Mouse (Mus musculus): ENCODE data around the gene Plb1. TPM values are rescaled to one million over a fixed set of nuclear protein-coding genes. Genes with fewer than 3 reads are reported as not detected.

The Plb1 gene
- polyA plus RNA-seq, 1 experiment from 2014 or later = 1.4 TPM

- no peak for ATAC-seq (ENCODE audit: insufficient read depth, low FRiP score)
- Histone ChIP-seq H3K27ac (ENCODE audit: low read length) (no peak overlapping the region), H3K4me1 (ENCODE audit: control insufficient read depth, insufficient read depth, low read length) (no peaks in the 10 kb centered on the region), H3K4me3 (replicated peaks; ENCODE audit: low read length) (no peak overlapping the region), H3K9ac (ENCODE audit: low read length) (no peak overlapping the region), H3K9me3 (replicated peaks; ENCODE audit: control insufficient read depth, low read length) (no peaks in the 10 kb centered on the region), H3K36me3 (ENCODE audit: control insufficient read depth, insufficient read depth, low read length) (no peaks in the 10 kb centered on the region), H3K27me3 (ENCODE audit: control insufficient read depth, insufficient read depth, low read length) (no peaks in the 10 kb centered on the region; the same call in 1 of the 2 replicates), H3K4me2 (ENCODE audit: low read depth, low read length) (no peak overlapping the region)
- 64% methylated on average over 5 of the region's 5 CpGs for WGBS
These were observed 45.6 kb downstream of the Plb1 start for GRCm38 (mm10) chr5:32278000-32278694.

GRCm38 (mm10) chr5:32280066-32280465 is 47.6 kb downstream of the Plb1 start:
- WGBS = 53% methylated on average over 3 of the region's 3 CpGs
- H3K9ac ChIP-seq (ENCODE audit: low read length) = no peak overlapping the region

GRCm38 (mm10) chr5:32282345-32282744 is 49.8 kb downstream of the Plb1 start:
- H3K4me1 ChIP-seq (ENCODE audit: control insufficient read depth, insufficient read depth, low read length) = peaks cover 5% of the 10 kb centered on the region; the same call in 1 of the 2 replicates
- H3K27ac ChIP-seq (ENCODE audit: low read length) = no peak overlapping the region
- no peaks in the 10 kb centered on the region for H3K36me3 ChIP-seq (ENCODE audit: control insufficient read depth, insufficient read depth, low read length)
- no peaks in the 10 kb centered on the region for H3K9me3 ChIP-seq (replicated peaks; ENCODE audit: control insufficient read depth, low read length)
- H3K4me2 ChIP-seq (ENCODE audit: low read depth, low read length) = no peak overlapping the region
- 39% methylated on average over 4 of the region's 4 CpGs for WGBS
- no peak overlapping the region for H3K9ac ChIP-seq (ENCODE audit: low read length)
- H3K4me3 ChIP-seq (replicated peaks; ENCODE audit: low read length) = no peak overlapping the region
- ATAC-seq (ENCODE audit: insufficient read depth, low FRiP score) = no peak
- no peaks in the 10 kb centered on the region; the same call in 1 of the 2 replicates for H3K27me3 ChIP-seq (ENCODE audit: control insufficient read depth, insufficient read depth, low read length)

More at GRCm38 (mm10) chr5:32280066-32280465, 47.6 kb downstream of the Plb1 start:
- H3K36me3 ChIP-seq (ENCODE audit: control insufficient read depth, insufficient read depth, low read length) = no peaks in the 10 kb centered on the region
- no peaks in the 10 kb centered on the region; the same call in 1 of the 2 replicates for H3K27me3 ChIP-seq (ENCODE audit: control insufficient read depth, insufficient read depth, low read length)
- no peak overlapping the region for H3K4me2 ChIP-seq (ENCODE audit: low read depth, low read length)
- no peak overlapping the region for H3K4me3 ChIP-seq (replicated peaks; ENCODE audit: low read length)
- no peak overlapping the region for H3K27ac ChIP-seq (ENCODE audit: low read length)
- ATAC-seq (ENCODE audit: insufficient read depth, low FRiP score) = no peak
- H3K9me3 ChIP-seq (replicated peaks; ENCODE audit: control insufficient read depth, low read length) = no peaks in the 10 kb centered on the region
- H3K4me1 ChIP-seq (ENCODE audit: control insufficient read depth, insufficient read depth, low read length) = peaks cover 5% of the 10 kb centered on the region; the same call in 1 of the 2 replicates

DNA sequence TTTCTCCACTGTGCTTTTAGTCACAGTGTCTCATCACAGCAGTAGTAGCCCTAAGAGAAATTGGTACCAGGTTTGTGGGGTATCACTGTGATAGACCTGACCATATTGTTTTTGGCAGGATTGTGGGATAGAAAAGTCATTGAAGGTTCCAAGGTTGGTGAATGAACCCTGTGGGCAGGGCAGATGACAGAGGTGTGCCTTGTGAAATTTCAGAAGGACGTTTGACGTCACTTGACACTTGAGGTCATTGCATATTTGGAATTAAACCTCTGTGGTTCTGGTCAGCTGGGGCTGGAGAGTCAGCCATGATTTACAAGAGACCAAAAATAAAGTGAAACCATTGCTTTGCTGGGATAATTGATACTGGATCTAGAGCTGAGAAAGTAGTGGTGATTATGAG is 50.9 kb downstream of the Plb1 start:
- no peaks in the 10 kb centered on the region for H3K36me3 ChIP-seq (ENCODE audit: control insufficient read depth, insufficient read depth, low read length)
- no peaks in the 10 kb centered on the region; the same call in 1 of the 2 replicates for H3K27me3 ChIP-seq (ENCODE audit: control insufficient read depth, insufficient read depth, low read length)
- no peak overlapping the region for H3K4me2 ChIP-seq (ENCODE audit: low read depth, low read length)
- H3K9me3 ChIP-seq (replicated peaks; ENCODE audit: control insufficient read depth, low read length) = no peaks in the 10 kb centered on the region
- H3K9ac ChIP-seq (ENCODE audit: low read length) = no peak overlapping the region
- H3K4me3 ChIP-seq (replicated peaks; ENCODE audit: low read length) = no peak overlapping the region
- ATAC-seq (ENCODE audit: insufficient read depth, low FRiP score) = no peak
- peaks cover 5% of the 10 kb centered on the region; the same call in 1 of the 2 replicates for H3K4me1 ChIP-seq (ENCODE audit: control insufficient read depth, insufficient read depth, low read length)
- no peak overlapping the region for H3K27ac ChIP-seq (ENCODE audit: low read length)
- WGBS = 88% methylated on average over 2 of the region's 2 CpGs

DNA sequence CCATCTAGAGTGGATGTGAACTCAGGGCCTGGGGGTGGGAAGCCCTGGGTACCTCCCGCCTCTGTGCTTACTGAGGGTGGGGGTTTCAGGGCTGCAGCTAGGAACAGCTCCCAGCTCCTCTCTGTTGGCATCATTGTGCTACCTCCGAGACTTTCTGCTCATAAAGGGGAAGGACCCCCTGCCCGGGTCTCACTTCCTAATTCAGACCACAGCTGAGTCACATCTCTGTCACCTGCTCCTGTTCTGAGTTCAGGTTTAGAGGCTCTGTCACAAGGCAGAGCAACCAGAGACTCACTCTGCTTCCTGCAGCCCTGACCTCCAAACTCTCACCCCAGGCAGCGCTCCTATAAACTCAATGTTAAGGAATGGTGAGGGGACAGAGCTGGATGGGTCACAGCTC is 53.8 kb downstream of the Plb1 start:
- no peaks in the 10 kb centered on the region; the same call in 1 of the 2 replicates for H3K27me3 ChIP-seq (ENCODE audit: control insufficient read depth, insufficient read depth, low read length)
- ATAC-seq (ENCODE audit: insufficient read depth, low FRiP score) = no peak
- no peak overlapping the region for H3K4me3 ChIP-seq (replicated peaks; ENCODE audit: low read length)
- H3K4me2 ChIP-seq (ENCODE audit: low read depth, low read length) = no peak overlapping the region
- H3K36me3 ChIP-seq (ENCODE audit: control insufficient read depth, insufficient read depth, low read length) = no peaks in the 10 kb centered on the region
- peaks cover 5% of the 10 kb centered on the region; the same call in 1 of the 2 replicates for H3K4me1 ChIP-seq (ENCODE audit: control insufficient read depth, insufficient read depth, low read length)
- H3K9ac ChIP-seq (ENCODE audit: low read length) = no peak overlapping the region
- no peak overlapping the region for H3K27ac ChIP-seq (ENCODE audit: low read length)
- 77% methylated on average over 4 of the region's 4 CpGs for WGBS
- H3K9me3 ChIP-seq (replicated peaks; ENCODE audit: control insufficient read depth, low read length) = no peaks in the 10 kb centered on the region

DNA sequence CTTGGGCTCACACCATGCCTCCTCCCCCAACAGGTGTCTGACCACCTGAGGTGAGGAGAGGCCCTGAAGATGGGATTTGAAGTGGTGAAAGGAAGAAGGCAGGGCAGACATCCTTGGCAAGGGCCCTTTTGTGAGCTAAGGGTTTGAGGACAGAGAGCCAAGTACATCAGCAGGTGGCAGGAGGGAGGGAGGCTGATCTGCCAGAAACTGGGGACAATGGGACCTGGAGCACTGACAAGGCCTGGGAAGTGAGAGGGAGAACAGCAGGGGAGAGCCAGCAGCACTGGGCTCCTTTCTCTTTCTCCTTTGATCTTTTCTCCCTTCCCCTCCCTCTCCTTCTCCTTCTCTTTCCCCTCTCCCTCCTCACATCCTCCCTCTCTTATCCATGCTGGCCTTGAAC is 55.5 kb downstream of the Plb1 start:
- Histone ChIP-seq H3K27me3 (ENCODE audit: control insufficient read depth, insufficient read depth, low read length) (no peaks in the 10 kb centered on the region; the same call in 1 of the 2 replicates), H3K4me3 (replicated peaks; ENCODE audit: low read length) (no peak overlapping the region), H3K4me1 (ENCODE audit: control insufficient read depth, insufficient read depth, low read length) (peaks cover 5% of the 10 kb centered on the region; the same call in 1 of the 2 replicates), H3K4me2 (ENCODE audit: low read depth, low read length) (no peak overlapping the region), H3K27ac (ENCODE audit: low read length) (no peak overlapping the region), H3K36me3 (ENCODE audit: control insufficient read depth, insufficient read depth, low read length) (no peaks in the 10 kb centered on the region), H3K9me3 (replicated peaks; ENCODE audit: control insufficient read depth, low read length) (no peaks in the 10 kb centered on the region), H3K9ac (ENCODE audit: low read length) (no peak overlapping the region)
- ATAC-seq (ENCODE audit: insufficient read depth, low FRiP score) = no peak

DNA sequence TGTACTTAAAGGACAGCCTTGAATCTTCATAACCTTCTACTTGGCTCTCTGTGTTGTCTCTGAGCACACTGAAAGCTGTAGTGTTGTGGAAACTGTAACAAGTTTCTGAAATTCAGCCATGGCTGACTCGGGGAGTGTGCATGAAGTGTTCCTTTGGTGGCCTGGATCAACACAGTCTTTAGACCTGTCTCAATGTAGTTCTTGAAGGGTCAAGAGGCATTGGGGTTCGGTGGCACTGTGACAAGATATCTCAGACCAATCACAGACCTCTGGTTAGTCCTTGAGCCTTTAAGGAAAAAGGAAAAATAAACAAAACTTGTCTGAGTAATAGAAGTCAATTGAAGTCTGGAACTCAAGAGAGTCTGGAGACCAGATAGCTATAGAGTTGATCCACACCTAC is 58.8 kb downstream of the Plb1 start:
- 71% methylated on average over 2 of the region's 2 CpGs for WGBS
- no peaks in the 10 kb centered on the region for H3K9me3 ChIP-seq (replicated peaks; ENCODE audit: control insufficient read depth, low read length)
- H3K4me3 ChIP-seq (replicated peaks; ENCODE audit: low read length) = no peak overlapping the region
- no peaks in the 10 kb centered on the region for H3K4me1 ChIP-seq (ENCODE audit: control insufficient read depth, insufficient read depth, low read length)
- H3K9ac ChIP-seq (ENCODE audit: low read length) = no peak overlapping the region
- no peaks in the 10 kb centered on the region for H3K36me3 ChIP-seq (ENCODE audit: control insufficient read depth, insufficient read depth, low read length)
- H3K4me2 ChIP-seq (ENCODE audit: low read depth, low read length) = no peak overlapping the region
- ATAC-seq (ENCODE audit: insufficient read depth, low FRiP score) = no peak
- H3K27ac ChIP-seq (ENCODE audit: low read length) = no peak overlapping the region
- no peaks in the 10 kb centered on the region for H3K27me3 ChIP-seq (ENCODE audit: control insufficient read depth, insufficient read depth, low read length)

- Histone ChIP-seq H3K36me3 (ENCODE audit: control insufficient read depth, insufficient read depth, low read length) (no peaks in the 10 kb centered on the region), H3K9ac (ENCODE audit: low read length) (peak overlapping the region; percentile 44; the same call in 1 of the 2 replicates), H3K9me3 (replicated peaks; ENCODE audit: control insufficient read depth, low read length) (no peaks in the 10 kb centered on the region), H3K4me1 (ENCODE audit: control insufficient read depth, insufficient read depth, low read length) (no peaks in the 10 kb centered on the region), H3K4me3 (replicated peaks; ENCODE audit: low read length) (peak overlapping the region; percentile 33), H3K4me2 (ENCODE audit: low read depth, low read length) (peak overlapping the region; percentile 58), H3K27ac (ENCODE audit: low read length) (no peak overlapping the region), H3K27me3 (ENCODE audit: control insufficient read depth, insufficient read depth, low read length) (no peaks in the 10 kb centered on the region)
- WGBS = 11% methylated on average over 23 of the region's 23 CpGs
- peak; percentile 80; the same call in 1 of the 2 replicates for ATAC-seq (ENCODE audit: insufficient read depth, low FRiP score)
These were observed 70.7 kb downstream of the Plb1 start for GRCm38 (mm10) chr5:32302991-32303921.

DNA sequence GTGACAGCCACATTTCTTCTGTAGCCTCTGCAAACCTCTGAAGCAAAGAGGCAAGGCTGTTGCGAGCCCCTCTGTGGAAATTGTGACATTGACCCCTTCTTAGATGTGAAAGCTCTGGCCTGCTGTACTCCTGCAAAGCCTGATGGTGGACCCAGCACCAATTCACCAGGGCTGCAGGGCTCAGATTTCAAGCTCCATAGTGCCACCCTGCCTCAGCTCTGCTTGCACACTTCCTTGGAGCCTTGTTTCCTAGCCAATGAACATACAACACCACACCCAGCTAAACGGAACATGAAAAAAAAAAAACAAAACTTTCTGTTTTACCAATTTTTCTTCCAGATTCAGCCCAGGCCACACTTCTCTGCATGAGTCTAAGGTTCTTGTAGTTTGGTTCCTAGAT is 74.6 kb downstream of the Plb1 start:
- 62% methylated on average over 2 of the region's 2 CpGs for WGBS
- Histone ChIP-seq H3K4me3 (replicated peaks; ENCODE audit: low read length) (no peak overlapping the region), H3K27ac (ENCODE audit: low read length) (no peak overlapping the region), H3K9ac (ENCODE audit: low read length) (no peak overlapping the region), H3K27me3 (ENCODE audit: control insufficient read depth, insufficient read depth, low read length) (no peaks in the 10 kb centered on the region), H3K9me3 (replicated peaks; ENCODE audit: control insufficient read depth, low read length) (no peaks in the 10 kb centered on the region), H3K36me3 (ENCODE audit: control insufficient read depth, insufficient read depth, low read length) (no peaks in the 10 kb centered on the region), H3K4me1 (ENCODE audit: control insufficient read depth, insufficient read depth, low read length) (no peaks in the 10 kb centered on the region), H3K4me2 (ENCODE audit: low read depth, low read length) (no peak overlapping the region)
- ATAC-seq (ENCODE audit: insufficient read depth, low FRiP score) = no peak
